Mouse (Mus musculus) erythroid progenitor cell, adult 5-6 weeks (primary cell): ENCODE measurements around the gene Map1b. TPM values are rescaled to one million over a fixed set of nuclear protein-coding genes. Genes with fewer than 3 reads are reported as not detected.

ENCODE experiments used
- ATAC-seq: replicated peaks from 2 replicates; pipeline ENCODE4 v1.8.0; 2016; ENCODE audit warnings: moderate number of reproducible peaks, mild to moderate bottlenecking, moderate TSS enrichment, inconsistent platforms; ENCODE audit not compliant: poor library complexity, low FRiP score, severe bottlenecking
- total RNA-seq, 2 experiments: library from RNA; stranded (forward) in 1 of 2; stranded (reverse) in 1 of 2; fragments of 150-400 nt in 1 of 2; fragments of 186-747, 209-891 nt in 1 of 2; gene quantifications; 2 replicates each; pipeline versions ENCODE4 v1.2.3 to v1.2.4; 2015 to 2017; ENCODE audit warnings: low replicate concordance in 2 of 2

Map1b gene
- total RNA-seq (2015; ENCODE audit: low replicate concordance) (not detected in 2 replicates), total RNA-seq (2017; ENCODE audit: low replicate concordance) (0.13 TPM in 1 of 2 replicates, not detected in the other)

DNA sequence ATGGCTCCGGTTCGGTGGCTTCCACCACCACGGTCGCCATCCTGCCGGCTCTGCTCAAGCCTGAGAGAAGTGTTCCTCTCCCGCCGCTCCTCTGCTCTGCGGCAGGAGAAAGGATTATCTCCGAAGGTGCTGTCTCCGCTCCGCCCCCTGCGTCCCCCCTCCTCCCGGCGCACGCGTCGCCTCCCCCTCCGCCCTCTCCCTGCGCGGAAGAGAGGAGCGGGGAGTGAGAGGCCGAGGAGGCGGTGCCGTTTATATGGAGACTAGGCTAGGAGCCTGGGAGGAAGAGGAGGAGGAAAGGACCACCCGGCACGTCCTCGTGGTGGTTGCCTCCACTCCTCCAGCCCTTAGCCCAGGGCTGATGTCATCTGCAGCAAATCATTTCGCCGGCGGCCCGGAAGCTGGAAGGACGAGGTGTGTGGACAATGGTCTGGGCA is at the start of gene Map1b:
TSS of gene Map1b (minus strand) at position 93 of the 434 bp plus-strand sequence.
- ATAC-seq = no peak

GRCm38 (mm10) chr13:99564346-99564745 is 48.0 kb upstream of the Map1b start:
- ATAC-seq = no peak

DNA sequence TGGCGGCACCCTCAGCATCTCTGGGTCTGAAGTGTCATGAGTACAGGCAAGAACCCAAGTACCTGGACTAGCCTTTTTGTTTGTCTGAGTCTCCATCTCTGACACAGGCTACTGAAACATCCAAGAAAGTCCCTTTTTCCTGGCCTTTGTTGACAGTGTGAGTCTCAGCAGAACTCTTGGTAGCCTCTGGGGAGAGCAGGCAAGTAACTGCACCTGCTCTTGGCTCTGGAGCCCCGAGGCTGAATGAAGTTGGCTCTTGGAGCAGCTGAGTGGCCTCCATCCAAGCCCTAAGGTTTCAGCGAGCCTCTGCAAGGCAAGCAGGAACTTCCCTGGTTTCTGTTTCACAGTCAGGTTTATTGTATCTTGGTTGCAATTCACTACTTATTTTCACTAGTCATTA is 46.7 kb upstream of the Map1b start:
- no peak for ATAC-seq

DNA sequence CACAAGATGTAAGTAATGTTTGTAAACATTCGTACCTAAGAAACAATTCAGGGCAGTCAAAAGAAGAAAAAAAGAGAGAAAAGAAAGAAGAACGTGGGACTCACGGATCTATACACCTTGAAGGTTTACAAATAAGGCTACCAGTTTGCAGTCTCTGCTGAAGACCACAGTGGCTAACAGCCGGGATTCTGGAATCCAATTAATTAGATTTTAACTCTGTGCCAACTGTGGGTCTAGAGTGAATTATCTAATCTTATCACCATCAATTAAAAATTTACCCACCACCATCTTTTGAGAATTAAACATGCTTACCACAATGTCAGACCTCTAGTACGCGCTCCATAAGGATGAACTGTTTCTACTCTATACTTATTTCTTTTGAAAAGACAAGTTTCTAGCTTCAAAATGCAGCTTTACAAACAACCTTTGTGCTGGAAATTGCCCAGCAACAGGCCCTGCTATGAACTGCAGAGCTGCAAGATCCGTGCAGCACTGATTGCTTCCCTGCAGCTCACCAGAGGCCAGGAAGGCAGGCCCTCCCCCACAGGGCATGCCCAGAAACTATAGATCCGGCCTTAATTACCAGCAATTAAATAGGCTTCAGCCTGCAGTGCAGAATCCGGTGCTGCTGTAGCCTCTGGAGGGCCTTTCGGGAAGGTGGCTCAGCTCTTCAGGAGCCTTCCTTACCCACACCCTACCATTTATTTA is 45.7 kb upstream of the Map1b start:
- no peak for ATAC-seq

GRCm38 (mm10) chr13:99560674-99561639 is 44.6 kb upstream of the Map1b start:
- ATAC-seq = no peak

DNA sequence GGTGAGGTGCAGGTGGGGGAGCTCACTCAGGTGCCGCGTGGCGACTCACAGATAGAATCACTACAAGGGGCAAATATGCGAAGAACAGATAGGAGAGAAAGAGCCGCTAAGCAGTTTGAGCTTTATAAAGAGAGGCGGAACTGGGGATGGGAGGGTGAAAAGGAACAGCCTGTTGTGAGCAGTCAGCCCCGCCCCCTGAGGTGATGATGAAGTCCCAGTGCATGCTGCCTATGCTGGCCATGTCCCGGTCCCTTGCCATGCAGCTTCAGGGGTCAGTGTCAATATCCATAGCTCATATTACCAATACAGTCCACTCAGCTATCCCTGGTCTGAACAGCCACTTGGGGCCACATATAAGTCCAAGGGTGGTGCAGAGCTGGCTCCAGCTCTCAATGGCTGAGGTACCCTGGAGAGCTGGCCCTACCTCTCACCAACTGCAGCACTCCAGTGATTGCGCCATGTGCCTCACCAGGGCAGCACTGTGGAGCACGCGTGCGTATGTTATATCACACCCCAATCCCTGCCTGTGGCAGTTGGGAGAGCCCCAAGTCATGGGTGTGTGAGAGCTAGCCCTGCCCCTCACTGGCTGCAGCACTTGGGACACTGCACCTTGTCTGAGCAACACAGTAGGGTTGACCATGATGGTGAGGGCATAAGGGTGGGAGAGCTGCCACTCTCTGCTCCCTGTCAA is 42.0 kb upstream of the Map1b start:
- ATAC-seq = no peak

DNA sequence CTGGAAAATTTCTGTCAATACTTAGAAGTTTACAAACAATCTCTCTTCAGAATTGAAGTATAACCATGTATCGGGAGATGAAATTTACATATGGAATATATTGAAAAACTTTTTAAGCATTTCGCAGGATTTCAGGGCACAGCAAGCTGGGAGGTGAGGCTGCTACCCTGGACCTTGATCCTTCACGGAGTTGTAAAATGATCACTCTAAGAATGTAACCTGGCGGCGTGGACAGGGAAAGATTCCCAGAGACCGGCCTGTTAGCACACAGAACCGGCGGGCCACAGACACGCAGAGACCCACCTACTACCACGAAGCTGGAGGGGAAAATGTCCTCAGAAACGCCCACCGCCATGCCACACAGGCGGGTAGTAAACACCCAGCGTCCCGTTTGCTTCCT is 41.5 kb upstream of the Map1b start:
- ATAC-seq = no peak

DNA sequence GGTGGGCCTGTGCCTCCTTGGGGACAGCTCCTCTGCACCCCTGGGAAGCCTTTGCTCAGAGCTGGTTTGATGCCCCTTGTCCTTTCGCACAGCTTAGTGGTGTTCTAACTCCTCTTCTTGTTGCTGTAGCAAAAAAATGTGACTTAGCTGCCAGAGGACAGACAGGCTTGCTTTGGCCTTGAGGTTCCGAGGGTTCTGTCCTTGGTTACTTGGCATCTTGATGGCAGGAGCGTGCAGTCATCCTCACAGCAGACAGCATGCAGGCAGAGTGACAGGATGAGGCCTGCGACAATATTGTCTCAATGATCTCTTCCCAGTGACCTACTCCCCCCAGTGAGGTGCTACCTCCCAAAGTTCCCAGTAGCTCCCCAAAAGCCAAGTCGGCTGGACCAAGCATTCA is 41.0 kb upstream of the Map1b start:
- ATAC-seq = no peak

DNA sequence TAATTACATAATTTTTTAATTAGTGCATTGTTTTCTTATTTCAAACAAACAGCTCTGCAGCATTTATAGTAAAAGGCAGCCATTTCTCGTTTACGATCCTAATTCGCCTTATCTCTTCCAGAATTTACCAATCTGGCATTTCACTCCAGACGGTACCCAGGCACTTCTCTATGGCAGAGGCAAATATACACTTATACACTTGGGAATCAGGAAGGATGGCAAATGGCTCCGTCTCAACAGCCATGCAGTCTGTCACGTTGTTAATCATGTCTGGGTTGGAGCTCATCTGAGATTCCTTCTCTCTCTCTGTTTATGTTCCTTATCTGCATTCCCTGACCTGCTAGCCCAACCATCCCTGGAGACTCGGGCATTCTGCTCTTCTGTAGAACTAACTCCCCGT is 38.6 kb upstream of the Map1b start:
- no peak for ATAC-seq

GRCm38 (mm10) chr13:99554466-99554865 is 38.1 kb upstream of the Map1b start:
- no peak for ATAC-seq

DNA sequence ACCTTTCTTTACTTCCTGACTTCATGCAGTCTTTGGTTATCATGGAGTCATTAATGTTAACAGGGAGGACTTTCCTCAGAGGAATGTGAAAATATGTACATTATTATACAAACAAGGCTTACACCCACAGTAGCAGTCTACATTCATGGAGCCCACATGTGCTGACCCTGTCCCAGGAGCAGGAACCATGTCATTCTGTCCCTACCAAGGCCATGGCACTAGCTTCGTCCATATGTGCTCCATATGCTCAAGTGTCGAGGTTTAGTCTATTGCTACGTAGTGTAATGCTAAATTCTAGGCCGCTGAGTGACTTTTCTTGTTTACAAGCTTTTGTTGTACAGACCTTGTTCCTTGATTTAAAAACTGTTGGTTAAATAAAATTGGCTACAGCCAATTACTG is 36.0 kb upstream of the Map1b start:
- no peak for ATAC-seq

GRCm38 (mm10) chr13:99550679-99551369 is 34.5 kb upstream of the Map1b start:
- no peak for ATAC-seq

DNA sequence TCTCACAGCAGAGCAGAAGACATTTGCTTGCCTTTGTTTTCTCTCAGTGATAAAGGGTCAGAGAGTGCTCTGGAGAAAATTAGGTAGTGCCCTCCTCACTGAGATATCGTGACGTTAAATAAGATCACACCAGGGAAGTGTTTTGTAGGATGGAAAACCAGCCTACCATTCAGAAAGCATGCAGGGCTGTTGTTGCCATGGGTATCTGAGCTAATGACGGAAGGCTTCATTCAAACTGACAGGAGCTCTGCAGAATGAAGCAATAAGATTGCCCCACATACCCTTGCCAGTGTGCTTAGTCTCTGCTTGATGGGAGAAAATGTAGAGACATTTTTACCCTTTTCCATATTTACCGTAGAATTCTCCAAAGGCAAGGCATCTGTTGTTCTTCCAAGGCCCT is 33.7 kb upstream of the Map1b start:
- ATAC-seq = no peak

GRCm38 (mm10) chr13:99549584-99549983 is 33.2 kb upstream of the Map1b start:
- ATAC-seq = no peak

DNA sequence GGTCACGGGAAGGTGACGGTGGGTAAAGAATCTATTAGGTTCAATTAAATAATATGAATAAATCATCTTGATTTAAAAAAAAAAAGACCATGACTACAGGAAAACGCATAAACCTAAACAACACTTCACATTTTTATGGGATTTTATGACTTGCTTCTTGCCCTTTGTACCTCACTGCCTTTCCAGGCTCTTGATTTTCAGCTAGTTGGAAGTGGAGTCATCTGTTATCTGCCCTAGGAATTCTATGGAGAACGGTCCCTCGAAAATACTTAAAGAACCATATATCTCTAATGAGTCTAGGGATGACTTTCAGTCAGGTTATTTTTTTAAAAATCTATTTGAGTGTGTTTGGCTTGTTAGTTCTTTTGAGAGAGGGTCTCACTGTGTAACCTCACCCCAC is 30.5 kb upstream of the Map1b start:
- no peak for ATAC-seq

DNA sequence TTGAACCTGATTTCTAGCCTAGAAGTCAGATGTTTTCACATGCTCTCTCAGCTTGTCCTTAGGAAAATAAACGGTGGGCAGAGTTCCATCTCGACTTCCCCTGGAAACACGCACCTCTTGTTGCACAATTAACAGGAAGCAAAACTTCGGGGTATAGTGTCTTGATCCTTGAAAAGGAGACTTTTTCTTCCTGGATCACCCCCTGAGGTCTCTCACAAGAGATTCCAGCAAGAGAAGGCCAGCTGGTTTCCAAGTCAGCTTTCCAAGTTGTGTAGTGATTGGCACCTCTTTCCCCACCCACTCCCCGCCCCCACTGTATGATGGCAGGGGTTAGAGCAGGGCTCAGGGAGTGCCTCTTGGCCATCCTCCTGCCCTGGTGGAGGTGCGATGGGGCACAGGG is 28.9 kb upstream of the Map1b start:
- ATAC-seq = no peak

DNA sequence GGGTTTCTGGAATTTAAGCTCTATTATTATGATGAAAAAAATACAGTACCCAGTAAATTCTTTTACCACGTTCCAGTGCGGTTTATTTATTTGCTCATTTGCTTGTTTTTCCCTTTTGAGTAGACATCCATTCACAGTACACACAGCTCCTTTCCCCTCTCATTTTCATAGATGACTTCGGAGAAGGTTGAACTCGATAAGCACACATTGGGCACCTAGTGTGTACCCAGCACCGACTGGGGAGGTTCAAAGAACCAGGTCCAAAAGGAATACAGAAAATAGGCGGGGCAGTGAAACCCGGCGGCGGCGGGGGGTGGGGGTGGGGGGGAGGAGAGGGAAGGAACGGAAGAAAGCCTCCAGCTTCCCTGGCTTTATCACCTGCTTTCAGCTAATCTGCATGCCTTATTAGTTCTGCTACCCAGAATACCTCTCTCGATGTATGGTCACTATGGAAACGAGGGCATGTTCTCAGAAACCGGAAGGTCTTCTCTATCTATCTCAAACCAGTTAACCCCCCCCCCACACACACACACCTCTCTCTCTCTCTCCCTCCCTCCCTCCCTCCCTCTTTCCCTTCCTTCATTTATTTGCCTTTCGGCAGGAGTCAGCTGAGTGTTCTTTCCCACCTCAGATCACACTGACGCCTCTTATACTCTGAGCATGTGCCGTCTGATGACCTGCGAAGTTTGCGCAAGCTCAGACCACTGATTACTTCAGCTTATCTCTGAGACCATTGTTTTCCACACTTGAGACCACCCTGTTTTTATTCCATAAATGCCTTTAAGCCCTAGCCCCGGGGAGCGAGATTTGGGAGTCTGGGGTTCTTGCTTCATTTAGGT is 25.3 kb upstream of the Map1b start:
- no peak for ATAC-seq

GRCm38 (mm10) chr13:99539288-99539687 is 22.9 kb upstream of the Map1b start:
- ATAC-seq = no peak

DNA sequence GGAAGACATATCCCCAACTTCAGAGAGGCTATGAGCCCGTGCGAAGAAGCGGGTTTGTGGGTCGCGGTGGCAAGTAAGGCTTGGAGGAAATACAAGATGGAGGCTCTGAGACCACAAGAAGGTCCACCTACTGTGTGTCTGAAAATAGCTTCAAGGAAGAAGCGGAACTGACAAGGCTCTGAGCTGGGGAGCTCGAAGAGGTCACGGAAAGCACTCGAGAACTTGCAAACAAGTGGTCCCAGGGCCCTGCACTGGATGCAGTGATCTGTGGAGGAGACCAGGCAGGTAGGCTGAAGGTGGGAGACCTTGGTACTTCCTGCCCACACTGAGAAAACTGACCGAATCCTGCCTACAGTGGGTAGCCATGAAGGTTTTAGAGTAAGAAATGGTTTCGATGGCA is 22.5 kb upstream of the Map1b start:
- no peak for ATAC-seq
